Mouse (Mus musculus) lung, embryonic 14.5 days (tissue): ENCODE results near the gene Actn2. TPM values are rescaled to one million over a fixed set of nuclear protein-coding genes. Genes with fewer than 3 reads are reported as not detected.

Experiments used
- ATAC-seq: fragments of 200-750 bp; cut with Nextera tagmentation; 2 replicates; pipeline ENCODE4 v1.8.0; 2017; ENCODE audit warnings: mild to moderate bottlenecking, moderate TSS enrichment, moderate library complexity; ENCODE audit not compliant: insufficient read depth
- DNase-seq: peaks from one replicate; pipeline ENCODE4 v3.0.0-alpha.2; 2015
- H3K27ac ChIP-seq: fragments of 300-500 bp; sonication (generic); 2 replicates; pipeline ENCODE4 v1.5.1; 2014; ENCODE audit warnings: low read depth, mild to moderate bottlenecking, moderate library complexity
- H3K27me3 ChIP-seq: fragments of 300-500 bp; sonication (generic); 2 replicates; pipeline ENCODE4 v1.6.1; 2014; ENCODE audit warnings: low read length, control low read depth; ENCODE audit not compliant: insufficient read depth
- H3K36me3 ChIP-seq: fragments of 300-500 bp; sonication (generic); 2 replicates; pipeline ENCODE4 v1.6.1; 2014; ENCODE audit warnings: control low read depth; ENCODE audit not compliant: insufficient read depth
- H3K4me1 ChIP-seq: fragments of 300-500 bp; sonication (generic); 2 replicates; pipeline ENCODE4 v1.6.1; 2014; ENCODE audit warnings: antibody characterized with exemption, control low read depth; ENCODE audit not compliant: insufficient read depth
- H3K4me2 ChIP-seq: fragments of 300-500 bp; sonication (generic); 2 replicates; pipeline ENCODE4 v1.6.1; 2014; ENCODE audit warnings: mild to moderate bottlenecking
- H3K4me3 ChIP-seq: fragments of 300-500 bp; sonication (generic); 2 replicates; pipeline ENCODE4 v1.5.1; 2014; ENCODE audit warnings: low read depth, low read length
- H3K9ac ChIP-seq: fragments of 300-500 bp; sonication (generic); 2 replicates; pipeline ENCODE4 v1.6.1; 2014
- H3K9me3 ChIP-seq: fragments of 300-500 bp; sonication (generic); 2 replicates; pipeline ENCODE4 v1.6.1; 2016; ENCODE audit warnings: low read depth, low read length, control low read depth
- CTCF ChIP-seq: IDR thresholded peaks from 2 replicates; pipeline ENCODE4 v1.5.1; 2016; ENCODE audit warnings: antibody characterized with exemption, low read depth
- WGBS: fragments of 180-500 bp; shearing (Covaris S2); extraction: QIAGEN DNeasy Blood & Tissue Kit; methylation state at CpG from one replicate; pipeline ENCODE4 v1.1.7; 2014; 5-methylcytosine and 5-hydroxymethylcytosine counted together
- polyA plus RNA-seq: library from polyadenylated mRNA; unstranded; fragments of >200 nt; fragmentation: Nextera tagmentation; extraction: Ambion mirVana; gene quantifications from 2 replicates; pipeline ENCODE4 v1.2.1, GENCODE M21; 2014

The Actn2 gene
- polyA plus RNA-seq, 1 experiment from 2014 or later: 0.57 TPM

DNA sequence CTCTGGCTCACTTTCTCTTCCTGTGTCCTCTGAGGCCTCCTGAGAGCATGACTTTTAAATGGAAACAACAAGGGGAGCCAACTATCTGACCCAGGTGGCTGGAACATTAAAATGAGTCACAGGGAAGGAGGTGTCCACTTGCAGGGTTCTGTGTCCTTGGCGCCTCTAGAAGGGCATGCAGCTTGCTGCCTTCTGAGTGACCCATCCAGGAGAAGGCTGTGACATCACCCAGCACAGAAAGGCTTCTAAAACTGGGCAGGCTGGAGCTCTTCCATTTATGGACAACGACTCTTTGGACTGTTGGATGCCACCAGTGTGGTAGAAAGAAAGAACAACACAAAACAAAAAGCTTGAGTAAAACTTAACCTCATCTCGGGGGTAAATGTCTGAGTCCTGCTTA lies 56.7 kb downstream of the Actn2 start:
- no peak overlapping the region for H3K9ac ChIP-seq
- no peak overlapping the region for H3K4me3 ChIP-seq
- 82% methylated on average over 3 of the region's 3 CpGs for WGBS
- H3K4me1 ChIP-seq: no peaks in the 10 kb centered on the region
- no peaks in the 10 kb centered on the region for H3K9me3 ChIP-seq
- DNase-seq (peak; percentile 4), ATAC-seq (no peak)
- H3K4me2 ChIP-seq: no peak overlapping the region
- no peaks in the 10 kb centered on the region for H3K36me3 ChIP-seq
- H3K27ac ChIP-seq: no peak overlapping the region
- TF ChIP-seq CTCF: no peak
- no peaks in the 10 kb centered on the region for H3K27me3 ChIP-seq

DNA sequence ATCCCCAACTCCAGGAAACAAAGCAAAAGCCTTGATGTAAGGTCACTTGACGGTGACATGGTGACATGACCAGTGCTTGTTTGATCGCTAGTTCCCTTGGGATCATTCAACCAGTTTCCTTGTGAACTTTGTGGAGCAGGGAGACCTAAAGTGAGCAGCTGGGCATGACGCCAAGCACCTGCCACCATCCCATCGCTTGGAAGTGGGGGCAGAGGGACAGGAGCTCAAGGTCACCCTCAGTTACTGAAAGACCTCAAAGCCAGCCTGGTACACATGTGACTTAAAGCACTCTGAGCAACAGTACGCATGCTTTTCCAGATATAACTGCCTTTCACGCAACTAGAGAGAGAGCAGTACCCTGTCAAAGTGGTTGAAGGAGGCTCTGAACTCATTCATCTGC lies 65.8 kb downstream of the Actn2 start:
- TF ChIP-seq CTCF: no peak
- Histone ChIP-seq H3K27me3 (no peaks in the 10 kb centered on the region), H3K4me2 (no peak overlapping the region), H3K4me1 (no peaks in the 10 kb centered on the region), H3K27ac (no peak overlapping the region), H3K9ac (no peak overlapping the region), H3K4me3 (no peak overlapping the region), H3K9me3 (no peaks in the 10 kb centered on the region), H3K36me3 (no peaks in the 10 kb centered on the region)
- ATAC-seq (no peak), DNase-seq (no peak)
- 71% methylated on average over 6 of the region's 6 CpGs for WGBS

DNA sequence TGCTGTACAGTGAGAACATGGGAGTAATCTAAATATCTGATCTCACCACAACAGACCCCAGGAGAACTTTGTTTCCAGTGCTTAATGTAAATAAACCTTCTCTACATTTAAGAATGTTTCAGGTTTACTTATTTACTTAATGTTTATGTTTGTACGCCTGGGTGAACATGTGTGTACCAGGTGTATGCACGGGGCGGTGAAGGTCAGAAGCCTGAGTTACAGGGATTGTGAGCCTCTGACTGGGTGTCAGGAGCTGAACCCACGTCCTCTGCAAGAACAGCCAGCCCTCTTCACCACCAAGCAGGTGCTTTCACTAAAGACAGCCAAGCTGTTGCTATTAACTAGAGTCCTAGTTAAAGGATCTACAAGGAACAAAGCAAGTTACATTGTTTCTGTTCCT lies 66.3 kb downstream of the Actn2 start:
- no peak for DNase-seq
- 81% methylated on average over 4 of the region's 4 CpGs for WGBS
- H3K4me2 ChIP-seq: no peak overlapping the region
- no peaks in the 10 kb centered on the region for H3K4me1 ChIP-seq
- no peak for TF ChIP-seq CTCF
- no peak overlapping the region for H3K9ac ChIP-seq
- no peak for ATAC-seq
- H3K27ac ChIP-seq: no peak overlapping the region
- H3K4me3 ChIP-seq: no peak overlapping the region
- H3K9me3 ChIP-seq: no peaks in the 10 kb centered on the region
- no peaks in the 10 kb centered on the region for H3K36me3 ChIP-seq
- no peaks in the 10 kb centered on the region for H3K27me3 ChIP-seq

DNA sequence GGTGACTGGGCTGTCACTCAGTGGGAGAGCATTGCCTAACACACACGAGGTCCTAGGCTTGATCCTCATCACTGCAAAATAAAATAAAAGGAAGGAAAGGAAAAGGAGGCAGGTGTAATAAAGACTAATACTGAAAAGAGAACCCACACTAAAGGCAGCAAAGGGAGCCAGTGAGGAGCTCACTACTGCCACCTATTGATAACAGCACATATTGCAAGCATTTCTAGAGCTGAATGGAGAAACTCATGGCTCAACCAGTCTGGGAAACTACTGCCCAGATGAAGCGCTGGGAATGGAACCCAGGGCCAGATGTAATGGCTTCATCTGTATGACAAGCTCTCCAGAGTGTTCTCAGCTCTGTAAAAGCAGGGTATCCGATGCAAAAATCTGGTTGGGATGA lies 67.6 kb downstream of the Actn2 start:
- Histone ChIP-seq H3K4me1 (no peaks in the 10 kb centered on the region), H3K4me3 (no peak overlapping the region), H3K27me3 (no peaks in the 10 kb centered on the region), H3K27ac (no peak overlapping the region), H3K4me2 (no peak overlapping the region), H3K9ac (no peak overlapping the region), H3K9me3 (no peaks in the 10 kb centered on the region), H3K36me3 (no peaks in the 10 kb centered on the region)
- peak; percentile 70 for TF ChIP-seq CTCF
- 48% methylated on average over 3 of the region's 3 CpGs for WGBS
- DNase-seq (peak; percentile 59), ATAC-seq (no peak)

DNA sequence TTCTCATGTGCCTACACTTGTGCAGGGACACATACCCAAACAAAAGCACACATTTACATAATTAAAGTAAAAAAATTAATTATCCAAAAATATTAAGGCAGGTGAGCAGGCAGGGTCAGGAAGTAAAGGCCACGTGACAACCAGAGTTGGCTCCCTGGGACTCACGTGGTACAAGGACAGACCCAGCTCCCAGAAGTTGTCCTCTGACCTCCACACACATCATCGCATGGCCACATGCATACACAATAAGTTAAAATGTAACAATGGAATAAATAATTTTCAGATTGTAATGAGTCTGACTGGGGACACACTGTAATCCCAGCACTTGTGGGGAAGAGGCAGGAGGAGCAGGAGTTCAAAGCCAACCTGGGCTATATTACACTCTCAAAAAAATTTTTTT lies 72.6 kb downstream of the Actn2 start:
- Histone ChIP-seq H3K4me3 (no peak overlapping the region), H3K36me3 (no peaks in the 10 kb centered on the region), H3K27ac (no peak overlapping the region), H3K9ac (no peak overlapping the region), H3K27me3 (no peaks in the 10 kb centered on the region), H3K9me3 (no peaks in the 10 kb centered on the region), H3K4me2 (no peak overlapping the region), H3K4me1 (no peaks in the 10 kb centered on the region)
- DNase-seq (no peak), ATAC-seq (no peak)
- WGBS: 87% methylated on average over 3 of the region's 3 CpGs
- no peak for TF ChIP-seq CTCF

DNA sequence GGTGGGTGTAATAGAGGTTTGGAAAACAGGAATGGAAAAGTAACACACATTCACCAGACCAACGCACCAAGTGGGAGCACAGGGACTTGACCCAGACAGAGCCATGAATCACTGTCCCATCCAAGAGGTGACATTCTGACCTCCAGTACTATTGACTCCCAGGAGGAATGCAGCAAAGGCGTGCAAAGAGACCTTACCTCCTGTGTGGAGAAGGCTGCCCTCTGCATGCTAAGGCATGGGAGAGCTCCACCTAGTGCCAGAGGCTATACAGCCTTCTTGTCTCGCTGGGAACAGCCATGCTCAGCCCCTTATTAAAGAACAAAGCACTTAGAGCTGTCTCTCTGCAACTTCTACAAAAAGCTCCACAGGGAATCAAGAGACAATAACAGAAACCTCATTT lies 73.5 kb downstream of the Actn2 start:
- DNase-seq (no peak), ATAC-seq (no peak)
- no peak for TF ChIP-seq CTCF
- H3K9me3 ChIP-seq: no peaks in the 10 kb centered on the region
- H3K36me3 ChIP-seq: no peaks in the 10 kb centered on the region
- no peak overlapping the region for H3K9ac ChIP-seq
- H3K27me3 ChIP-seq: no peaks in the 10 kb centered on the region
- WGBS: 52% methylated on average over 3 of the region's 3 CpGs
- no peak overlapping the region for H3K4me2 ChIP-seq
- no peaks in the 10 kb centered on the region for H3K4me1 ChIP-seq
- H3K4me3 ChIP-seq: no peak overlapping the region
- H3K27ac ChIP-seq: no peak overlapping the region

DNA sequence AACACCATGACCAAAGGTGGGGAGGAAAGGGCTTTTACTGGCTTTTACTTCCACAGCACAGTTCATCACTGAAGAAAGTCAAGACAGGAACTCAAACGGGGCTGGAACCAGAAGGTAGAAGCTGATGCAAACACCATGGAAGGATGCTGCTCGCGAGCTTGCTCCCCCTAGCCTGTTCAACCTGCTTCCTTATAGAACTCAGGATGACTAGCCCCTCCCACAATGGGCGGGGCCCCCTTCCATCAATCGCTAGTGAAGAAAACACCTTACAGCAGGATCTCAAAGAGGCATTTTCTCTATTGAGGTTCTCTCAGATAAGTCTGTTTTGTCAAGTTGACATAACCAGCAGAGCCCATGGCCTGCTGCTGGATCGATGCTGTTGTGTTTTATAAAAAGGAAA lies 76.6 kb downstream of the Actn2 start:
- WGBS: 73% methylated on average over 6 of the region's 6 CpGs
- ATAC-seq (no peak), DNase-seq (no peak)
- Histone ChIP-seq H3K4me3 (no peak overlapping the region), H3K27ac (no peak overlapping the region), H3K4me2 (no peak overlapping the region), H3K36me3 (no peaks in the 10 kb centered on the region), H3K4me1 (no peaks in the 10 kb centered on the region), H3K27me3 (no peaks in the 10 kb centered on the region), H3K9me3 (no peaks in the 10 kb centered on the region), H3K9ac (no peak overlapping the region)
- no peak for TF ChIP-seq CTCF

DNA sequence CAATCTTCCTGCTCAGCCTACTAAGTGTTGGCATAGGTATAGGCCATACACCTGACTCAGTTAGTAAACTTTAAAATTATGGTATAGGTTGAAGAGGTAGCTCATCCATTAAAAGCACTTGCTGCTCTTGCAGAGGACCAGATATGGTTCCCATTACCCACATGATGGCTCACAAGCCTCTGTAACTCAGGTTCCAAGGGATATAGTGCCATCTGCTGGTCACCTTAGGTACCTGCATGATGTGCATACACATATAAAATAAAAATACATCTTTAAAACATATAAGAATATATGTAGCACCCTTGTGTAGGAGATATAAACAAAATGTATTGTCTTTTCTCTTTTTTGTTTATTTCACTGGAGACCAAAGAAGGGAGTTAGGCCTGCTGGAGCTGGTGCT lies 79.1 kb downstream of the Actn2 start:
- H3K36me3 ChIP-seq: no peaks in the 10 kb centered on the region
- no peaks in the 10 kb centered on the region for H3K27me3 ChIP-seq
- H3K9me3 ChIP-seq: no peaks in the 10 kb centered on the region
- TF ChIP-seq CTCF: peak; percentile 50
- ATAC-seq: no peak
- H3K27ac ChIP-seq: no peak overlapping the region
- no peak overlapping the region for H3K4me2 ChIP-seq
- DNase-seq: no peak
- no peak overlapping the region for H3K9ac ChIP-seq
- H3K4me1 ChIP-seq: peaks cover 1% of the 10 kb centered on the region; the same call in 1 of the 2 replicates
- H3K4me3 ChIP-seq: no peak overlapping the region
